Mouse (Mus musculus): ENCODE measurements around the gene Gm18596.
"Not testable (repeated sequence)": the region's sequence is repeated elsewhere in the genome, so short reads cannot be mapped to it uniquely, and the experiment has no call there.

Gene Gm18596

GRCm38 (mm10) chr10:77741924-77742688, at the start of gene Gm18596:
Gene Gm18596, minus strand, starts transcription at chr10:77742638.
- DNase-seq (ENCODE audit: low spot score in 2 of 2), result peak; percentile 27 to 32

DNA sequence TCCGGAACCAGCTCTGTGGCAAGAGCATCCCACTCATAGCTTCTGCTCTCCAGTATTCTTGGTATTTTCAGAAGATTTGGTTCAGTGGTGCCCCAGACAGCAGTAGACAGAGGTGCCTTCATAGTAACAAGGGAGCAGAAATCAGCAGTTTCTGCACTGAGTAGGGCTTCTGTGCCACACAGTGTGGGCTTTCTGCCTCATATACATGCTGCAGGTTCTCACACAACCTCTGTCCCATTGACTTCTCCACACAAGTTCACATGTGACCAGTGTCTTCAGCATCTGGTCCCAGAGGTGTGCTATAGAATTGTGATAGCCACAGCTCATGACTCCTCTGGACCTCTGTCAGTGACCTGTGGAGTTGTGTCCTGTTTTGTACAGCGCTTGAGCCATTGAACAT, 46.2 kb upstream of the Gm18596 start:
- DNase-seq (ENCODE audit: low spot score in 2 of 2), result no peak

- not testable (repeated sequence) for DNase-seq (ENCODE audit: low spot score in 2 of 2)
Observed at GRCm38 (mm10) chr10:77787876-77788275, 45.4 kb upstream of the Gm18596 start, which contains the start of gene Gm7137. Gene Gm7137, minus strand, starts transcription at chr10:77788200.

- not testable (repeated sequence) for DNase-seq (ENCODE audit: low spot score in 2 of 2)
Observed at GRCm38 (mm10) chr10:77783396-77783795, 41.0 kb upstream of the Gm18596 start.

GRCm38 (mm10) chr10:77782442-77782841, 40.0 kb upstream of the Gm18596 start, which contains the start of gene Gm3250:
Gene Gm3250, minus strand, starts transcription at chr10:77782542.
- DNase-seq (ENCODE audit: low spot score in 2 of 2), result not testable (repeated sequence)

DNA sequence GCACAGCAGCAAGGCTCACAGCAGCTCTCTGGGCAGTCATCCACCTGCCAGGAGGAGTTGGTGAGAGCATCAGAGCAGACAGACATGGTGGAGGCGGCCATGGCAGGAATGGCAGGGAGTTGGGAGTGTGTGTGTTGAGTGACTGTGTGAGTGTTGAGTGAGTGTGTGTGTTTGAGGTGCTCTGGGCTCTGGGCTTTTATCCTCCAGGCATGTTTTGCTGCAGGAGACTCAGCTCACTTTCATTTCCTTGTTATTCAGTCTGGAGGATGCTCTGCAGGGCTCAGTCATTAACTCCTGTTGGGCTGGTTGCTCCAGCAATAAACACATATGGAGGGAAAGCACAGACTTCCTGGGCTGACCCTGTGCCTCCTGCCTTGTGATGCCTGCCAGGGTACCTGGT, 34.4 kb upstream of the Gm18596 start, which contains the start of gene Gm7138:
Gene Gm7138, minus strand, starts transcription at position 101 of the 400 bp plus-strand sequence.
- not testable (repeated sequence) for DNase-seq (ENCODE audit: low spot score in 2 of 2)

- DNase-seq (ENCODE audit: low spot score in 2 of 2), result not testable (repeated sequence)
Observed at GRCm38 (mm10) chr10:77772142-77772541, 29.7 kb upstream of the Gm18596 start.

- DNase-seq (ENCODE audit: low spot score in 2 of 2), result not testable (repeated sequence)
Observed at GRCm38 (mm10) chr10:77771225-77771624, 28.8 kb upstream of the Gm18596 start, which contains the start of gene Gm3238. Gene Gm3238, minus strand, starts transcription at chr10:77771325.

- DNase-seq (ENCODE audit: low spot score in 2 of 2), result no peak
Observed at GRCm38 (mm10) chr10:77769727-77770126, 27.3 kb upstream of the Gm18596 start.

GRCm38 (mm10) chr10:77759582-77759981, 17.1 kb upstream of the Gm18596 start, which contains the start of gene Gm3233:
Gene Gm3233, minus strand, starts transcription at chr10:77759682.
- DNase-seq (ENCODE audit: low spot score in 2 of 2), result not testable (repeated sequence)

DNA sequence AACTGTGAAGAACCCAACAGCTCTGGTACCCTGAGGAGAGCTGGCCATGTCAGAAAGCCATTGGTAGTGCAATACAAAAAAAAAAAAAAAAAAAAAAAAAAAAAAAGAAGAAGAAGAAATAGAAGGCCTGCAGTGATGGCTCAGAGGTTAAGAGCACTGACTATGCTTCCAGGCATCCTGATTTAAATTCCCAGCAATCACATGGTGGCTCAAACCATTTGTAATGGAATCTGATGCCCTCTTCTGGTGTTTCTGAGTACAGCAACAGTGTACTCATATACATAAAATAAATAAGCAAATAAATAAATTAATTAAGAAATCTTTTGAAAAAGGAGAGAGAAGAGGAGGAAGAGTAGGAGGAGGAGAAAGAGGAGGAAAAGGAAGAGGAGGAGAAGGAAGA, 11.0 kb upstream of the Gm18596 start:
- no peak for DNase-seq (ENCODE audit: low spot score in 2 of 2)

DNA sequence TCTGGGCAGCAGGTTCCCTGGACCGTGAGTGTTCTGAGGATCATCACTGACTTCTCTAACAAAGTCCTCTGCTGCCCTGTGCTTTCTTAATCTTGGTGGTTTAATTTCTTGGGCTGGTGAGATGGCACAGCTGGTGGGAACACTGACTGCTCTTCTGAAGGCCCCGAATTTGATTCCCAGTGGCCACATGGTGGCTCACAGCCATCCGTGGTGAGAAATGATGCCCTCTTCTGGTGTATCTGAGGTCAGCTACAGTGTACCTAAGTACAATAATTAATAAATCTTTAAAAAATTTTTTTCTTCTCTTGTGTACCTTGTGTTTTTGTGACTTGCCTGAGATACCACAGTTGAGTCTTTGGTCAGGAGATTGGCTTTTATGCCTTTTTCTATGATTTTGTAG, 9.9 kb upstream of the Gm18596 start:
- DNase-seq (ENCODE audit: low spot score in 2 of 2), result not testable (repeated sequence)

GRCm38 (mm10) chr10:77751254-77751653, 8.8 kb upstream of the Gm18596 start, which contains the start of gene Gm9736:
Gene Gm9736, minus strand, starts transcription at chr10:77751354.
- not testable (repeated sequence) for DNase-seq (ENCODE audit: low spot score in 2 of 2)

DNA sequence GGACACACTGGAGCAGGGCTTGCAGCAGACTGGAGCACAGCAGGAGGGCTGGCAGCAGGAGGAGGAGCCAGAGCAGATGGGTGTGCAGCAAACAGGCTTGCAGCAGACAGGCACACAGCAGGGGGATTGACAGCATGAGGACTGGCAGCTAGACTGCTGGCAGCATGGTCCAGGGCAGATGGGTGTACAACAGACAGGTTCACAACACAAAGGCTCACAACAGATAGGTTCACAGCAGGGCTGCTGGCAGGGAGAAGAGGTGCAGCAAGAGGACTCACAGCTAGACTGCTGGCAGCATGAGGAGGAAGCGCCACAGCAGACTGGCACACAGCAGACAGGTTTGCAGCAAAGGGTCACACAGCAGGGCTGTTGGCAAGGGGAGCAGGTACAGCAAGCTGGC, 8.2 kb upstream of the Gm18596 start:
- DNase-seq (ENCODE audit: low spot score in 2 of 2), result not testable (repeated sequence)

GRCm38 (mm10) chr10:77738929-77739328, 3.5 kb downstream of the Gm18596 start:
- no peak for DNase-seq (ENCODE audit: low spot score in 2 of 2)

- no peak for DNase-seq (ENCODE audit: low spot score in 2 of 2)
Observed at GRCm38 (mm10) chr10:77735928-77736327, 6.5 kb downstream of the Gm18596 start.

DNA sequence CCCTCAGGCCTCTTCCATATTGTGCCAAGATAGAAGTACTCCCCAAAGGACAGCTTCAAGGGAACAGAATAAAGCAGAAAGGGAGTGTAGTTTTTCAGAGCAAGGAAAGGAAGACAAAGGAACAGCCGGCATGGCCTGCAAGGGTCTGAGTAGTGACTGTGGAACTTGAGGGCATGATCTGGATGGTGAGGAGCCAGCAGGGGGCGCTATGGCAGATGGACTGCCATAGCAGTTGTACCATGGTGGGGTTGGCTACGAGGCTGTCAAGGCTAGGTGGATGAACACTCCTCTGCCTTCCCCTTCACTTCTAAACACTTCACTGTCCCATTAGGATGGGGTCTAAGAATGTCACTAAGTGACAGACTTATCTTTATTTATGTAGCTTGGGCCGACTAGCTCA, 13.2 kb downstream of the Gm18596 start:
- no peak for DNase-seq (ENCODE audit: low spot score in 2 of 2)

- DNase-seq (ENCODE audit: low spot score in 2 of 2), result no peak
Observed at GRCm38 (mm10) chr10:77728280-77728679, 14.2 kb downstream of the Gm18596 start.

DNA sequence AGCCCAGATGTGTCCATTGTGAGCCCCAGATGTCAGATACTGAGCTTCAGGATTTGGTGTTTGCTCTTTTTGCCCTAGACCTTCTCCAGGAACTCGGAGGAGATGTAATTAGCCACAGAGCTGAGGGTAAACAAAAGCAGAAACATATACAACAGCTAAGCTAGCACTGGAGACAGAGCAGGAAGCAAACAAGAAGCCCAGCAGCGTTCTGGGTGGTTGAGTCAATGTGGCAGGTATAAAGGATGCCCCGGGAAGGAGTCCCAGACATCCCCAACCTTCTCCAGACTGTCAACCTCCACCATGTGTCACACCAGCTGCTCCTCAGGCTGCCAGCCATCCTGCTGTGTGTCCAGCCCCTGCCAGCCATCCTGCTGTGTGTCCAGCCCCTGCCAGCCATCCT, 16.3 kb downstream of the Gm18596 start, which contains the start of gene Gm10100:
Gene Gm10100, plus strand, starts transcription at position 301 of the 400 bp plus-strand sequence.
- no peak for DNase-seq (ENCODE audit: low spot score in 2 of 2)

GRCm38 (mm10) chr10:77724855-77725254, 17.6 kb downstream of the Gm18596 start:
- DNase-seq (ENCODE audit: low spot score in 2 of 2), result no peak

DNA sequence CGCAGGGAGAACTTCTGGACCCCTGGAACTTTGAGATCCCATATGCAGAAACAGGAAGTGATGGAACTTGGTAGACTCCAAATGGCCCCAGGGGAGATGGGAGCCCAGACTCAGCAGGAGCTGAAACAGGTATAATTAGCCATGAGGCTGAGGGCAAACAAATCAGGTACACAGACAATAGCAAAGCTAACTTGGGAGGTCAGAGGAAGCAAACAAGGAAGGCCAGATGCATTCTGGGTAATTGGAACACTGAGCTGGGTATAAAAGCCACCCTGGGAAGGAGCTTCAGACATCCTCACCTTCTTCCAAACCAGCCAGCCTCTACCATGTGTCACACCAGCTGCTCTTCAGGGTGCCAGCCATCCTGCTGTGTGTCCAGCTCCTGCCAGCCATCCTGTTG, 22.1 kb downstream of the Gm18596 start, which contains the start of gene Krtap12-1:
Gene Krtap12-1, plus strand, starts transcription at position 301 of the 400 bp plus-strand sequence.
- DNase-seq (ENCODE audit: low spot score in 2 of 2), result not testable (repeated sequence)

DNA sequence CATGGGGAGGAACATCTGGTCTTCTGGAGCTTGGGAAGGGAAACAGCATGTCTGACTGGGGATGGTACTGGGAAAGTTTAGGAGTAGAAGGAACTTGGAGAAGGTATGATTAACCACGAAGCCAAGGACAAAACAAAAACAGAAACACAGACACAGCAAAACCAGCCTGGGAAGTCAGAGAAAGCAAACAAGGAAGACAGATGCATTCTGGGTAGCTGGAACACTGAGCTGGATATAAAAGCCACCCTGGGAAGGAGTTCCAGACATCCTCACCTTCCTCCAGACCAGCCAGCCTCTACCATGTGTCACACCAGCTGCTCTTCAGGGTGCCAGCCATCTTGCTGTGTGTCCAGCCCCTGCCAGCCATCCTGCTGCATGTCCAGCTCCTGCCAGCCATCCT, 26.9 kb downstream of the Gm18596 start, which contains the start of gene Gm10142:
Gene Gm10142, plus strand, starts transcription at position 301 of the 400 bp plus-strand sequence.
- no peak for DNase-seq (ENCODE audit: low spot score in 2 of 2)

DNA sequence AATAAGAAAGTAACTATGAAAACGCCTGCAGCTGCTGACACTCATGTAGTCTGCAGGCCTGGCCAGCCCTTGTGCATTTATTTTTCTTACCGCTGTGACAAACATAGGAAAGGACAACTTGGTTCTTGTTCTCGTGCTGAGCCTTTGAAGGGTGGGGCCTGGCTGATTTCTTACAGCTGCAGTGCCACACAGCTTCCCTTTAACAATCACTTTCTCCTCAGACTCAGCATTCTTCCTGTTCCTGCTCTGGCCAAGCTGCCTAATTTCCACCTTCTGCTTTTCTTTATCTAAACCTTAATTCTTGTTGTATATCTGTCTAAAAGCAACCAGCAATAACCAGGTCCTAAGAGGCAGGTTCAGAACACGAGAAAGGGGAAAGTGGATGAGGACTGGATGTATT, 28.7 kb downstream of the Gm18596 start:
- no peak for DNase-seq (ENCODE audit: low spot score in 2 of 2)

Data from right cerebral cortex, postnatal 10 days (tissue).